In the genomic region with DNA sequence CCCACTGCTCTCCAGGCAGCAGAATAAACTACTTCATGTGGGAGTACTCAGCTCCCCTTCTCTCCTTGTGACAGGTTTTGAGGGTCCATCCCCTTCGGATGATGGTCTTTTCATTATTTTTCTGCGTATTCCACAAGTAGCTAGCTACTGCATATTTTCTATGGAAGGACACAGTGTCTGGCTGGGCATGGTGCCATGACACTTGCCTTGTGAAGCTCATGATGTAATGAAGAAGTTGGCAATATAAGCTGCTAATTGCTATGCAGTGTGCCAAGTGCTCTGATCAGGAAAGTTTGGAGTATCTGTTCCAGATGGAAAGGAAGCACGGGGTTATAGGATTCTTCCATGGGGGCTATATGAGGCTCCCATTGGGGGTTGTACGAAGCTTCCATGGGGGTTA, we compare ENCODE assay signal across 9 mouse cellular contexts.
A peak's percentile ranks its signal among the peaks of the same experiment; 100 is the strongest.
DNase-seq lines count a peak whose midpoint lies in the region; ATAC-seq lines count a peak whose summit lies in the region.
"Had no signal": no experiment of that assay in that cellular context is flagged by ENCODE, and none has a peak within 500 bp of the region (broad histone marks: within the 10 kb centered on the region; RNA-seq: fewer than 3 reads in every experiment).

No protein-coding gene starts in this region.

- H3K4me2 ChIP-seq in neural tube, embryonic 15.5 days, result no peak overlapping the region

- no peak for ATAC-seq in neural tube, embryonic 15.5 days (ENCODE audit: low FRiP score)

- WGBS in neural tube, embryonic 15.5 days, result 87% methylated on average over 4 of the region's 4 CpGs

- no peaks in the 10 kb centered on the region for H3K27me3 ChIP-seq in neural tube, embryonic 15.5 days (replicated peaks)

- no peaks in the 10 kb centered on the region for H3K9me3 ChIP-seq in neural tube, embryonic 15.5 days (replicated peaks)

- intact Hi-C loops in left cerebral cortex, postnatal 10 days (cut with DNase I), result no loop called here

- peak; percentile 4 for DNase-seq in cerebellum, adult 9-10 months
- no peak for DNase-seq in cerebellum, adult 11 months
- DNase-seq in left cerebral cortex, postnatal 10 days (ENCODE audit: extremely low spot score in 1 of 2, low spot score in 2 of 2), result peak; percentile 17 to 34
- no peak for DNase-seq in left cerebral cortex, adult 11 months (ENCODE audit: low spot score)
- peak; percentile 78 for DNase-seq in adipocyte (ENCODE audit: low spot score)
- DNase-seq in frontal cortex, postnatal 10 days (ENCODE audit: low spot score in 2 of 2), result peak; percentile 13 to 20
- no peak for DNase-seq in urinary bladder, adult 2 months (ENCODE audit: low spot score)
- DNase-seq: midbrain, embryonic 14.5 days had no signal

- H3K36me3 ChIP-seq in neural tube, embryonic 15.5 days, result no peaks in the 10 kb centered on the region

- no peaks in the 10 kb centered on the region for H3K4me1 ChIP-seq in neural tube, embryonic 15.5 days

- H3K4me3 ChIP-seq in neural tube, embryonic 15.5 days (replicated peaks), result no peak overlapping the region

- H3K9ac ChIP-seq in neural tube, embryonic 15.5 days (replicated peaks), result no peak overlapping the region

- H3K27ac ChIP-seq in neural tube, embryonic 15.5 days (replicated peaks), result no peak overlapping the region

Comparison
In these comparisons a context has a peak if more than half of its experiments do, and no peak if none do; other contexts are left out.
1. DNase-seq: peak in cerebellum, adult 9-10 months (single experiment), left cerebral cortex, postnatal 10 days (2 of 2), adipocyte (single experiment) and frontal cortex, postnatal 10 days (2 of 2); none in cerebellum, adult 11 months (single experiment), left cerebral cortex, adult 11 months (single experiment) and urinary bladder, adult 2 months (single experiment).